Mouse (Mus musculus): ENCODE results near the gene Intu. TPM values are rescaled to one million over a fixed set of nuclear protein-coding genes. Genes with fewer than 3 reads are reported as not detected.

Intu gene
- polyA plus RNA-seq, 1 experiment from 2014 or later, result 4.1 TPM

DNA sequence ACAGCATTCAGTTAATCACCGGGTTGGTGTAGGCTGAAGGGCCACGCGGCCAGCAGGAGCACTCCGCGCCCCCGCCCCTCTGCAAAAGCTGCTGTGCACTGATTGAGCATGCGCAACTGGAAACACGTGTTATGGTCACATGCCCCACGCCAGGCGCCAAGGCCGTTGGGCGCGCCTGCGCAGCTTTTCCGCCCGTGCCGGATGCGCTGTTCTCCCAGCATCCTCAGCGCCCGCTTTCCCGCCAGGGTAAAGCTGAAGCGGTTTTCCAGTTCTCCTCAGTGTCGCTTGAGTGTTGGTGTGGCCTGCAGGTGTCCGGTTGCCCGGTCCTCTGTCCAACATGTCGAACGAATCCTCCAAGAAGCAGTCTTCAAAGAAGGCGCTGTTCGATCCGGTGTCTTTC is 177.6 kb downstream of the Intu start, which contains the start of gene Slc25a31:
Slc25a31 (plus strand) TSS at position 201 of the 400 bp plus-strand sequence.
- Histone ChIP-seq H3K27ac (no peak within 1 kb of the TSS), H3K4me1 (replicated peaks; ENCODE audit: control insufficient read depth, insufficient read depth, low read length) (no peaks in the 10 kb centered on the region), H3K9ac (no peak within 1 kb of the TSS), H3K9me3 (ENCODE audit: control insufficient read depth, low read length) (no peaks in the 10 kb centered on the region), H3K4me2 (replicated peaks) (no peak within 1 kb of the TSS), H3K4me3 (replicated peaks; ENCODE audit: low read length) (no peak within 1 kb of the TSS), H3K27me3 (ENCODE audit: control insufficient read depth, insufficient read depth, low read length) (no peaks in the 10 kb centered on the region), H3K36me3 (replicated peaks; ENCODE audit: control insufficient read depth, insufficient read depth) (no peaks in the 10 kb centered on the region; the same call in 1 of the 2 replicates)
- 0 out of 2 replicates have a peak, but pooled peaks have one; percentile 17 for ATAC-seq (ENCODE audit: low FRiP score)
- 92% methylated on average over 30 of the region's 30 CpGs for WGBS
- no peak for DNase-seq (ENCODE audit: low spot score)

DNA sequence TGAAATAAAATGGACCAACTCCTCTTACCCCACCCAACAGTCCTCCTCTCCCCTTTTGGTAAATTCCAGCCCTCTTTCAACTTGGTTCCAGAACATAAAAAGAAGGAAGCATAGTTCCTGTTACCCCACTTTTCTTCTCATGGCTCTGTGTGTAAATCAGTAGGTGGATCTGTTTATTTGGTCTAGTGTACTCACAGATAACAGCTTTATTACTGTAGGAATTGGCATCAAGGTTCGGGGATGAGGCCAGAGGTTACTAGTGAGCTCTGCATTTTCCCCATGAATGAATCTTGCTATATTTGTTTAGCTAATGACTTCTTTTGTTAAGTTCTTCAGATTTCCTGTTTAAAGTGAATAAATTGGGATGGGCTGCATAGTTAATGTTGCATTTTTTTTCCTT is 185.0 kb downstream of the Intu start:
- Histone ChIP-seq H3K9ac (no peak overlapping the region), H3K27me3 (ENCODE audit: control insufficient read depth, insufficient read depth, low read length) (no peaks in the 10 kb centered on the region), H3K4me1 (replicated peaks; ENCODE audit: control insufficient read depth, insufficient read depth, low read length) (no peaks in the 10 kb centered on the region), H3K9me3 (ENCODE audit: control insufficient read depth, low read length) (no peaks in the 10 kb centered on the region), H3K4me2 (replicated peaks) (no peak overlapping the region), H3K27ac (no peak overlapping the region), H3K4me3 (replicated peaks; ENCODE audit: low read length) (no peak overlapping the region), H3K36me3 (replicated peaks; ENCODE audit: control insufficient read depth, insufficient read depth) (no peaks in the 10 kb centered on the region)
- DNase-seq (ENCODE audit: low spot score) (no peak), ATAC-seq (ENCODE audit: low FRiP score) (no peak)
- 62% methylated on average over 1 of the region's 1 CpGs for WGBS

DNA sequence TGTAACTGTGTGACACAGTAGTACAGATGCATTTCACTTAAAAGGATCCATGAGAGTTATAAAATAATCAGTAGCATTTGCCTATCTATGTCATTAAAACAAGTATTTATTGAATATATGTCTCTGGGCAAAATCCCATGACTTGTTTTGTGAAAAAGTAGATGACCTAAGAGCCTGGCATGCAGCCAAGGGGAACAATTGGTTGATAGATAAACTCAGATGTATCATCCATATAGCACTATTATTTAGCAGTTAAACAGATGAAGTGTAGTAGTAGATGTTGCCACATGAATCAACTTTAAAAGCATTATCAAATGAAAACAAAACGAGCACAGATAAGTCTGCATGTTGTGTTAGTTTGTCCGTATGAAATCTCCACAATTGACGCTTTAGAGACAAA is 187.9 kb downstream of the Intu start:
- Histone ChIP-seq H3K36me3 (replicated peaks; ENCODE audit: control insufficient read depth, insufficient read depth) (no peaks in the 10 kb centered on the region), H3K9ac (no peak overlapping the region), H3K4me1 (replicated peaks; ENCODE audit: control insufficient read depth, insufficient read depth, low read length) (no peaks in the 10 kb centered on the region), H3K9me3 (ENCODE audit: control insufficient read depth, low read length) (no peaks in the 10 kb centered on the region), H3K4me3 (replicated peaks; ENCODE audit: low read length) (no peak overlapping the region), H3K27ac (no peak overlapping the region), H3K27me3 (ENCODE audit: control insufficient read depth, insufficient read depth, low read length) (no peaks in the 10 kb centered on the region), H3K4me2 (replicated peaks) (no peak overlapping the region)
- DNase-seq (ENCODE audit: low spot score), result no peak
- 90% methylated on average over 3 of the region's 3 CpGs for WGBS
- no peak for ATAC-seq (ENCODE audit: low FRiP score)

DNA sequence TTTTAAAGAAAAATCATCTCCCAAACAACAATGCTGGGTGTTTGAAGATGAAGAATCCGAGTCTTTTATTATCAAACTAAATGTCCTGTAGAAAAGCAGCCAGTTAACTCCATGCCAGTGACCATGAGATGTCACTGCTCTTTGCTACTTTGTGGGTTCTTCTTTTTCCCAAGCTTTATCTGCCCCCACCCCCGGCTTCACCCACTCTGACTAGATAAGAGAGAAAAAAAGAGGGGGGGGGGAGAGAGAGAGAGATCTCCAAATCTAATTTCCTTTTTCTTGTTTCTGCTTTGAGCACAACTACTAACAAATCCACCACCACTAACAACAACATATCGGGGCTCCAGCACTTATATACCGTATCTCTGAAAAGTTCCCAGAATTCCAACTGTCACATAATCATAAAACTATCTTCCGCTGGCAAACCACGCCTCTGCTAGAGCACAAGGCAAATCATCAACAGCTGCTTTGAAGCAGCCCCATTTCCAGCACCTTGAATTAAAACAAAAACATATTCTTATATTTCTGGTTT is 207.4 kb downstream of the Intu start:
- Histone ChIP-seq H3K4me2 (replicated peaks) (no peak overlapping the region), H3K27ac (no peak overlapping the region), H3K9me3 (ENCODE audit: control insufficient read depth, low read length) (no peaks in the 10 kb centered on the region), H3K9ac (no peak overlapping the region), H3K36me3 (replicated peaks; ENCODE audit: control insufficient read depth, insufficient read depth) (no peaks in the 10 kb centered on the region), H3K27me3 (ENCODE audit: control insufficient read depth, insufficient read depth, low read length) (no peaks in the 10 kb centered on the region), H3K4me3 (replicated peaks; ENCODE audit: low read length) (no peak overlapping the region), H3K4me1 (replicated peaks; ENCODE audit: control insufficient read depth, insufficient read depth, low read length) (no peaks in the 10 kb centered on the region)
- no peak for DNase-seq (ENCODE audit: low spot score)
- 85% methylated on average over 6 of the region's 6 CpGs for WGBS
- ATAC-seq (ENCODE audit: low FRiP score), result no peak

DNA sequence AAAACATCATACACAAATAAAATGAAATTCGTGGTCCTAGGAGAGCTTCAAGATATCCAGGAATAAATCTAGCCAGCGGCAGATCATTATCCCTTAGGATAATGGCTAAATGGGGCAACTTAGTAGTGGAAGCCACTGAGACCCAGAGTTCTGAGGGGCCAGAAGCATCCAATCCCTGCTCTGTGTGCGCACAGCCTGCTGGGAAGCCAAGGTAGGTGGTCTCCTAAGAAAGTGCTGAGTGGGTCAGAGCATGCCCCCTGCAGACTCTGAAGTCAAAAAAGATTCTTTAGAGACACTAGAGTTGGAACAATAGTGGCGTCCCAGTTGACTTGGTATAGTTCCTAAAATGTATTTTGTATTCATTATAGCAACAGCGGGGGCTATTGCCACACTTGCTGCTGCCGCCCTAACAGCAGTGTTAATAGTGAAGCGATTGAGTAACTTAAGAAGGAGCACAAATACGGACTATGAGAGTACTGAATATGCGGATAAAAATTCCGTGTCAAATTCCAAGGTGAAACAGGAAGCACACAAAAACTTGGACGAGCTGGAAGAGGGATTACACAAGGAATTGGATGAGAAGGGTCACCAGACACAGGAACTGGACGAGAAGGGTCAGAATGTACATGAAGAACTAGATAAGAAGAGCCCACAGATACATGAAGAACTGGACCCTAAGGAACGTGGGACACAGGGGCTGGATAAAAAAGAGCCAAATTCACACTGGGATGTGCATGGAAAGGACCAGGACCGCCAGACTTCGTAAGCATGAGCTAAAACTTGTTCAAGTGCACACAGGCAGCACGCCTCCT is 213.1 kb downstream of the Intu start, which contains the start of gene Hspa4l:
Hspa4l (plus strand) TSS at position 472 of the 812 bp plus-strand sequence.
- Histone ChIP-seq H3K4me2 (replicated peaks) (peak within 1 kb of the TSS; percentile 64), H3K36me3 (replicated peaks; ENCODE audit: control insufficient read depth, insufficient read depth) (no peaks in the 10 kb centered on the region), H3K4me3 (replicated peaks; ENCODE audit: low read length) (peak within 1 kb of the TSS; percentile 81), H3K4me1 (replicated peaks; ENCODE audit: control insufficient read depth, insufficient read depth, low read length) (peaks cover 16% of the 10 kb centered on the region), H3K27me3 (ENCODE audit: control insufficient read depth, insufficient read depth, low read length) (no peaks in the 10 kb centered on the region), H3K9me3 (ENCODE audit: control insufficient read depth, low read length) (no peaks in the 10 kb centered on the region), H3K9ac (peak within 1 kb of the TSS; percentile 87), H3K27ac (peak within 1 kb of the TSS; percentile 91)
- DNase-seq (ENCODE audit: low spot score), result no peak
- WGBS, result 14% methylated on average over 16 of the region's 16 CpGs
- no peak for ATAC-seq (ENCODE audit: low FRiP score)

DNA sequence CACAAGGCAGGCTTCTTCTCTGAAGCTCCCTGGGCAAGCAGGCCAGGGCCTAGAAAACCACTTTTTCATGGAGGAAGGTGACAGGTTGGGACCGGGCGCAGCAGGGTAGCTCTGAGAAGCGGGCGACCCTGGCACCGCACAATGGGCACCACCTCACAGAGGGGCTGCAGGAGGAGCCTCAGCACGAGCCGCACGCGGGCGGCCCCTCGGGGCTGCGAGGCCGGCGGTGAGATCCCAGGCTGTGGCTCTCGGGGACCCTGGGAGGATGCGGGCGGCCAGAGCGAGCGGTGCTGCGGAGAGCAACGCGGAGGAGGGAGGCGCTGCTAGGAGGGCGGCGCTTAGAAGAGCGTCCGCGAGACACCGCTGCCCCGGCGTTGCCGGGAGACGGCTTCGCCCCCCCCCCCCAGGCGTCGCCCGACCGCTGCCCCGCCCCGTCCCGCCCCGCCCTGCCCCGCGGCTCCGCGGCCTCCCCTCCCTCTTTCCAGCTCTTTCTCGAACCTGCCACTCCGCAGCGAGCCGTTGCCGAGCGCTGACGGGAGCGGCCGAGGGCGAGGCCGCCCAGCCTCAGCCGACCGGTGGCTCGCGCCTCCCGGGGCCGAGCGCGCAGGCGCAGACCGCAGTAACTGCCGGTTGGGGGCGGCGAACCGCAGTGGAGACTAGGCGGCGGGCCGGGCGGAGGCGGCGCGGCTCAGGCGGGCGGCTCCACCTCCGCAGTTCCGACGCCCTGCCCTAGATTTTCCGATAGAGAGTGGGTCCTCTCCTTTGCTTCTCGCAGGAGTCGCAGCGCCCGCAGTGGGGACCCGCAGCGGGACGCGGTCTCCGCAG is 214.0 kb downstream of the Intu start:
- Histone ChIP-seq H3K27ac (peak overlapping the region; percentile 91), H3K9me3 (ENCODE audit: control insufficient read depth, low read length) (no peaks in the 10 kb centered on the region), H3K36me3 (replicated peaks; ENCODE audit: control insufficient read depth, insufficient read depth) (no peaks in the 10 kb centered on the region), H3K9ac (peak overlapping the region; percentile 87), H3K4me2 (replicated peaks) (peak overlapping the region; percentile 64), H3K4me3 (replicated peaks; ENCODE audit: low read length) (peak overlapping the region; percentile 81), H3K27me3 (ENCODE audit: control insufficient read depth, insufficient read depth, low read length) (no peaks in the 10 kb centered on the region), H3K4me1 (replicated peaks; ENCODE audit: control insufficient read depth, insufficient read depth, low read length) (peaks cover 16% of the 10 kb centered on the region)
- WGBS, result under 1% methylated on average over 71 of the region's 93 CpGs
- ATAC-seq (ENCODE audit: low FRiP score) (peak; percentile 95), DNase-seq (ENCODE audit: low spot score) (peak; percentile 93)

DNA sequence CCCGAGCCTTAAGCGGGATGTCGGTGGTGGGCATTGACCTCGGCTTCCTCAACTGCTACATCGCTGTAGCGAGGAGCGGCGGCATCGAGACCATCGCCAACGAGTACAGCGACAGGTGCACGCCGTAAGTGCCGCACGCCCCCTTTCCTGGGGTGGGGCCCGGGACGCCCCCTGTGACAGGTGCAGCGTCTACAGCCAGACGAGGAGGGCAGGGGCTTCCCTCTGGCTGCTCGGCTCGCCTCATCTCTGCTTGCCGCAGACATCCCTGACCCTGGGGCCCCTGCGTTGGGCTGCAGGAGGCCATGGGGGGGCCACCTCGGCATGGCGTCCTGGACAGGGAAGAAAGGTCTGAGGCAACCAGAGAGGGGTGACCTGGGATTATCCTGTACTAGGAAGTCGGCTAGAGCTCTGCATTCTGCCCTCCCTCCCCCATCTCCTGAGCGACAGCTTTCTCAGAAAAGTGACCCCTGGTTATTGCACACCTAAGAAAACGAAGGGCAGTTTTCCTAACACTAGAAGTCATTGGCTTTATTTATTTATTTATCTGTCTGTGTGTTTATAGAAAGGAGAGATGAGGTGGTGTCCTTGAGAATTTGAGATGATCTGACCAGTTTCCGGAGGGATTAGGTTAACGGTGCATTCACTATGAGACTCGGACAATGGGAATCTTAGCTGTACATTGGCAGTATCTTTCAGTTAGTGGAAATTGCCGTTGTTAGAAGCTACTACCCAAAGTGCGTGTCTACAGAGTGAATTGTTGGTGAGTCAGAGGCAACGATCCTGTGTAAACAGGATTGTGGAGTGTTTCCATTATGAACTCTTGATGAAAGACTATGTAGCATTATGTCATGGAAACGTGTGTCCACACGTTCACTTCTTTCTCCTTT is 214.8 kb downstream of the Intu start:
- no peak for ATAC-seq (ENCODE audit: low FRiP score)
- peak overlapping the region; percentile 91 for H3K27ac ChIP-seq

More for the DNA sequence above, 214.8 kb downstream of the Intu start:
- under 1% methylated on average over 37 of the region's 37 CpGs for WGBS
- Histone ChIP-seq H3K27me3 (ENCODE audit: control insufficient read depth, insufficient read depth, low read length) (no peaks in the 10 kb centered on the region), H3K36me3 (replicated peaks; ENCODE audit: control insufficient read depth, insufficient read depth) (peaks cover 5% of the 10 kb centered on the region; the same call in 1 of the 2 replicates), H3K9me3 (ENCODE audit: control insufficient read depth, low read length) (no peaks in the 10 kb centered on the region), H3K4me1 (replicated peaks; ENCODE audit: control insufficient read depth, insufficient read depth, low read length) (peaks cover 16% of the 10 kb centered on the region), H3K9ac (peak overlapping the region; percentile 87), H3K4me2 (replicated peaks) (peak overlapping the region; percentile 64), H3K4me3 (replicated peaks; ENCODE audit: low read length) (peak overlapping the region; percentile 81)
- peak; percentile 54 for DNase-seq (ENCODE audit: low spot score)

All from hindbrain, embryonic 14.5 days (tissue).